Mouse (Mus musculus): ENCODE measurements at regions not wholly inside any gene's neighbourhood (a gene's known extent, or its start where the extent isn't known, plus 50 kb on each side); places are given as distances from the start of the nearest gene placed in this dataset.
"Not testable (repeated sequence)": the region's sequence is repeated elsewhere in the genome, so short reads cannot be mapped to it uniquely, and the experiment has no call there.

GRCm38 (mm10) chr4:79670203-79670891, 1163.6 kb upstream of the Tyrp1 start:
- intact Hi-C loops (cut with DNase I), result loop anchor here (5.0 kb wide), 1 partner anchor 618 kb away; no protein-coding TSS in a partner anchor
- Histone ChIP-seq H3K4me3 (no peak overlapping the region), H3K27ac (peak overlapping the region; percentile 77)
- no peak for TF ChIP-seq CTCF (IDR thresholded peaks at IDR 0.05)
- peak; percentile 34 to 42 for DNase-seq (ENCODE audit: extremely low spot score in 1 of 2, low spot score in 2 of 2)

- Histone ChIP-seq H3K27ac (no peak overlapping the region), H3K4me3 (no peak overlapping the region)
- DNase-seq (ENCODE audit: extremely low spot score in 1 of 2, low spot score in 2 of 2), result no peak
- intact Hi-C loops (cut with DNase I), result no loop called here
- TF ChIP-seq CTCF (IDR thresholded peaks at IDR 0.05), result no peak
Measured at GRCm38 (mm10) chr4:79694787-79695763, 1138.8 kb upstream of the Tyrp1 start.

- H3K27ac ChIP-seq, result not testable (repeated sequence)
Measured at GRCm38 (mm10) chr4:79720915-79721314, 1113.0 kb upstream of the Tyrp1 start.

GRCm38 (mm10) chr4:79724103-79724502, 1109.8 kb upstream of the Tyrp1 start:
- no peak for TF ChIP-seq CTCF (IDR thresholded peaks at IDR 0.05)
- no peak for DNase-seq (ENCODE audit: extremely low spot score in 1 of 2, low spot score in 2 of 2)
- H3K27ac ChIP-seq, result no peak overlapping the region
- intact Hi-C loops (cut with DNase I), result no loop called here
- H3K4me3 ChIP-seq, result no peak overlapping the region

More at GRCm38 (mm10) chr4:79720915-79721314, 1113.0 kb upstream of the Tyrp1 start:
- DNase-seq (ENCODE audit: extremely low spot score in 1 of 2, low spot score in 2 of 2); H3K4me3 ChIP-seq; intact Hi-C loops (cut with DNase I): not testable (repeated sequence)

GRCm38 (mm10) chr4:79740925-79741560, 1092.9 kb upstream of the Tyrp1 start:
- Histone ChIP-seq H3K27ac (no peak overlapping the region), H3K4me3 (no peak overlapping the region)
- DNase-seq (ENCODE audit: extremely low spot score in 1 of 2, low spot score in 2 of 2), result no peak
- intact Hi-C loops (cut with DNase I), result no loop called here
- no peak for TF ChIP-seq CTCF (IDR thresholded peaks at IDR 0.05)
